Mouse (Mus musculus) liver, postnatal 0 days (tissue): ENCODE measurements around the gene Myrf.

Experiments used
- CTCF ChIP-seq: sonication (generic); IDR thresholded peaks from 2 replicates; pipeline ENCODE4 v1.5.1; 2016; ENCODE audit warnings: antibody characterized with exemption, low read depth
- EP300 ChIP-seq: IDR thresholded peaks from 2 replicates; pipeline ENCODE4 v1.6.1; 2016; ENCODE audit warnings: antibody characterized with exemption, low read depth, mild to moderate bottlenecking

- TF ChIP-seq EP300 (0 out of 2 replicates have a peak, but pooled peaks have one; percentile 34), CTCF (peak; percentile 64)
Observed at GRCm38 (mm10) chr19:10182670-10183298, 57.8 kb downstream of the Myrf start, which contains the start of gene Fads1.
